Comparison of ENCODE assay signal across 8 mouse cellular contexts in genomic region chr3:27709906-27710647, GRCm38 (mm10). TPM values are rescaled to one million over a fixed set of nuclear protein-coding genes. Genes with fewer than 3 reads are reported as not detected.
DNase-seq lines count a peak whose midpoint lies in the region; ATAC-seq and TF ChIP-seq lines count a peak whose summit lies in the region.

No protein-coding gene starts in this region.

- WGBS in embryonic facial prominence, embryonic 14.5 days: under 1% methylated on average over 11 of the region's 86 CpGs
- WGBS in heart, embryonic 14.5 days: under 1% methylated on average over 69 of the region's 86 CpGs
- WGBS in lung, embryonic 14.5 days: under 1% methylated on average over 75 of the region's 86 CpGs

- H3K4me1 ChIP-seq in embryonic facial prominence, embryonic 14.5 days (ENCODE audit: control insufficient read depth, insufficient read depth, low read length): peaks cover 23% of the 10 kb centered on the region
- peaks cover 11 to 37% of the 10 kb centered on the region in 2 experiments for H3K4me1 ChIP-seq in heart, embryonic 14.5 days (ENCODE audit: control insufficient read depth in 2 of 2, insufficient read depth in 2 of 2, low read length in 2 of 2)
- H3K4me1 ChIP-seq in lung, embryonic 14.5 days (ENCODE audit: insufficient read depth): peaks cover 18% of the 10 kb centered on the region

- peak overlapping the region; percentile 88 for H3K4me2 ChIP-seq in embryonic facial prominence, embryonic 14.5 days (ENCODE audit: low read depth, low read length)
- H3K4me2 ChIP-seq in heart, embryonic 14.5 days (ENCODE audit: low read length): peak overlapping the region; percentile 71
- peak overlapping the region; percentile 86 for H3K4me2 ChIP-seq in lung, embryonic 14.5 days

- H3K9ac ChIP-seq in embryonic facial prominence, embryonic 14.5 days (ENCODE audit: low read depth, low read length): peak overlapping the region; percentile 95
- H3K9ac ChIP-seq in heart, embryonic 14.5 days (ENCODE audit: low read length): peak overlapping the region; percentile 97
- peak overlapping the region; percentile 96 for H3K9ac ChIP-seq in lung, embryonic 14.5 days

- peak overlapping the region; percentile 96 for H3K27ac ChIP-seq in embryonic facial prominence, embryonic 14.5 days (replicated peaks; ENCODE audit: low read depth, low read length)
- peak overlapping the region; percentile 96 to 99 for H3K27ac ChIP-seq in heart, embryonic 14.5 days (replicated peaks in 1 of 2; ENCODE audit: control insufficient read depth in 1 of 2, insufficient read depth in 1 of 2, low read depth in 2 of 2, low read length in 2 of 2)
- peak overlapping the region; percentile 99 for H3K27ac ChIP-seq in lung, embryonic 14.5 days (ENCODE audit: low read depth)

- no peak for TF ChIP-seq CTCF in lung, embryonic 14.5 days (IDR thresholded peaks at IDR 0.05; ENCODE audit: low read depth)

- peak overlapping the region; percentile 73 for H3K4me3 ChIP-seq in embryonic facial prominence, embryonic 14.5 days (ENCODE audit: low read depth, low read length)
- peak overlapping the region; percentile 66 to 90 for H3K4me3 ChIP-seq in heart, embryonic 14.5 days (ENCODE audit: control insufficient read depth in 1 of 2, insufficient read depth in 1 of 2, low read depth in 1 of 2, low read length in 2 of 2)
- peak overlapping the region; percentile 94 for H3K4me3 ChIP-seq in lung, embryonic 14.5 days (ENCODE audit: low read depth, low read length)

- peak; percentile 56 for ATAC-seq in embryonic facial prominence, embryonic 14.5 days (ENCODE audit: low read depth)
- peak; percentile 87 for ATAC-seq in heart, embryonic 14.5 days (ENCODE audit: insufficient number of reproducible peaks, insufficient read depth, low FRiP score, low read depth)
- ATAC-seq in lung, embryonic 14.5 days (ENCODE audit: insufficient read depth): peak; percentile 85
- ATAC-seq in neutrophil, adult 5-6 weeks (ENCODE audit: extremely low read depth, insufficient number of reproducible peaks, low FRiP score, poor library complexity, severe bottlenecking): peak; percentile 13; the same call in 1 of the 2 replicates

- H3K9me3 ChIP-seq in embryonic facial prominence, embryonic 14.5 days (ENCODE audit: control insufficient read depth, low read length): no peaks in the 10 kb centered on the region
- H3K9me3 ChIP-seq in heart, embryonic 14.5 days (ENCODE audit: control insufficient read depth, low read length): no peaks in the 10 kb centered on the region
- no peaks in the 10 kb centered on the region for H3K9me3 ChIP-seq in lung, embryonic 14.5 days (ENCODE audit: low read depth, low read length)

- DNase-seq in right cerebral cortex, adult 18-20 months: peak; percentile 49
- DNase-seq in right cerebral cortex, postnatal 36 days (ENCODE audit: low spot score in 2 of 2): no peak
- DNase-seq in embryonic facial prominence, embryonic 14.5 days (ENCODE audit: low spot score): peak; percentile 38
- DNase-seq in kidney, postnatal 10 days: peak; percentile 92
- peak; percentile 87 for DNase-seq in lung, embryonic 14.5 days
- peak; percentile 45 for DNase-seq in thymus, postnatal 14 days

- H3K36me3 ChIP-seq in embryonic facial prominence, embryonic 14.5 days (ENCODE audit: control insufficient read depth, insufficient read depth, low read length): no peaks in the 10 kb centered on the region
- H3K36me3 ChIP-seq in heart, embryonic 14.5 days (ENCODE audit: control insufficient read depth, insufficient read depth, low read length): no peaks in the 10 kb centered on the region
- H3K36me3 ChIP-seq in lung, embryonic 14.5 days (ENCODE audit: insufficient read depth): no peaks in the 10 kb centered on the region

- H3K27me3 ChIP-seq in embryonic facial prominence, embryonic 14.5 days (replicated peaks; ENCODE audit: control insufficient read depth, insufficient read depth, low read length): no peaks in the 10 kb centered on the region
- no peaks in the 10 kb centered on the region for H3K27me3 ChIP-seq in heart, embryonic 14.5 days (ENCODE audit: control insufficient read depth, insufficient read depth, low read length)
- no peaks in the 10 kb centered on the region for H3K27me3 ChIP-seq in lung, embryonic 14.5 days (ENCODE audit: insufficient read depth, low read length)

RNA-seq across cellular contexts. Expression of gene Fndc3b, which starts 1.0 kb away (rescaled TPM):
- polyA plus RNA-seq in embryonic facial prominence, embryonic 14.5 days (2014; fragmentation: Nextera tagmentation; extraction: Ambion mirVana): 43.2 and 44.3 TPM in 2 replicates
- polyA plus RNA-seq in heart, embryonic 14.5 days (2014; fragmentation: Nextera tagmentation; extraction: Ambion mirVana): 25.8 and 29.0 TPM in 2 replicates
- polyA plus RNA-seq in lung, embryonic 14.5 days (2014; fragmentation: Nextera tagmentation; extraction: Ambion mirVana): 35.7 and 37.1 TPM in 2 replicates
- 14.3 and 15.1 TPM in 2 replicates for total RNA-seq in neutrophil, adult 5-6 weeks (2017)

Comparison
In these comparisons a context has a peak if more than half of its experiments do, and no peak if none do; other contexts are left out.
1. DNase-seq: peak in right cerebral cortex, adult 18-20 months (single experiment), embryonic facial prominence, embryonic 14.5 days (single experiment), kidney, postnatal 10 days (single experiment), lung, embryonic 14.5 days (single experiment) and thymus, postnatal 14 days (single experiment); none in right cerebral cortex, postnatal 36 days (0 of 2).
2. ATAC-seq: peak in every context shown above with its lines; median percentile 87 in heart, embryonic 14.5 days; 85 in lung, embryonic 14.5 days; 56 in embryonic facial prominence, embryonic 14.5 days; 13 in neutrophil, adult 5-6 weeks.
3. Peak in every context shown above with its lines, with median percentiles within 50 percentile points of each other: H3K27ac ChIP-seq, H3K4me2 ChIP-seq, H3K4me3 ChIP-seq and H3K9ac ChIP-seq.